Mouse (Mus musculus) kidney, postnatal 10 days (tissue): ENCODE data around the gene Capn12.
"Not testable (repeated sequence)": the region's sequence is repeated elsewhere in the genome, so short reads cannot be mapped to it uniquely, and the experiment has no call there.

Experiments used
- DNase-seq: peaks from one replicate; pipeline ENCODE4 v3.0.0; 2021; ENCODE audit warnings: mixed read lengths

The Capn12 gene

DNA sequence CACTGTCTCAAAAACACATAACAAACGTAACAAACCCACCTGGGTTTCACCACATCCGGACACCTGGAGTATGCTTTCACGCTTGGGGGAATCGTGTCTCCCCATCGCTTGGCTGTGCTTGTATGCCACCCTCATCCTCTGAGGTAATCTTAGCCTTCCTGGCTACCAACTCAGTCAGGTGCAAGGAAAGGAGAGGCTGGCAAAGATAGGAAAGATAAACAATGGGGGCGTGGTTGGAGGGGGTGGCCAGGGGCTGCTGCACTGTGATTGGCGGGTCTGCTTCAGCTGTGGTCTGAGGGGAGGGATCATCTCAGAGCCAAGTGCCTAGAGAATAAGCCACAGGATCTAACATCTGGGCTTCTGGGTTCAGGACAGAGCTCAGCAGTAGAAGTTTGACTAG, 1.6 kb upstream of the Capn12 start:
- DNase-seq = no peak

DNA sequence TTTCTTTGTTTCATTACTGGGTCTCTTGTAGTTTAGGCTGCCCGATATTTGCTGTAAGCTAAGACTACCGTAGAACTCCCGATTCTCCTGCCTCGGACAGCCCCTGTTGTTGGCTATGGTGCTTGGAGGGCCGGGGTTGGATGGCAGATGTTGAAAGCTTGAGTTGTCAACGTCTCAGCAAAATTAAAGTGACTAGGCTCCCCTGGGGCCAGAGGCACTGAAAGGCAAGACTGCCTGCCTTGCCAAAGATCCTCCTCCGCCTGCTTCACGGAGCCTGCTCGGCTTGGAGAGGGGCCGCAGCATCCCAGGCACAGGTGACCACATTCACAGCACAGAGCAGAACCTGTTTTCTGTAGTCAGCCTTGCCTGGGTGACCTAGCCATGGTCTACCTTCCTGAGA, 668 bp upstream of the Capn12 start:
- no peak for DNase-seq

DNA sequence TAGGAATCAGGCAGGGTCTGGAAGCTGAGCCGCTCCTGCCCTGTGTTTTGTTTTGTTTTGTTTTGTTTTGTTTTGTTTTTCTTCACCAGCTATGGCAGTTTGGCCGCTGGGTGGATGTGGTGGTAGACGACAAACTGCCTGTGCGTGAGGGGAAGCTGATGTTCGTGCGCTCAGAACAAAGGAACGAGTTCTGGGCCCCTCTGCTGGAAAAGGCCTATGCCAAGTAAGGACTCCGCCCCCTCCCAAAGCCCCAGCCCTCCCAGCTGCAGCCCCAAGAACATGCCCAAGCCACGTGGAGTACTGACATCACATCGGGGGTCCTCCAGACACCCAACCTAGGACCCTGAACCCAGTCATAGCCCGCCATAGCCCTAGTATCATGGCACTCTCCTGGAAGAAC, 1.8 kb downstream of the Capn12 start:
- DNase-seq = no peak

DNA sequence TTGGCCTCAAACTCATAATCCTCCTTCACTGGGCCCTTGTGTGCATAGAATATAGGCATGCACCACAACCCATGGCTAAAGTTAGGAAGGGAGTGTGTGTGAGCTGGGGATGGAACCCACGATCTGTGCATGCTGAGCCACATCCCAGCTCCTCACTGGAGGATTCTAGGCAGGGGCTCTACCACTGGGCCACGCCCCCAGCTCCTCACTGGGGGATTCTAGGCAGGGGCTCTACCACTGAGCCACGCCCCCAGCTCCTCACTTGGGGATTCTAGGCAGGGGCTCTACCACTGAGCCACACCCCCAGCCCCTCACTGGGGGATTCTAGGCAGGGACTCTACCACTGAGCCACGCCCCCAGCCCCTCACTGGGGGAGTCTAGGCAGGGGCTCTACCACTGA, 2.5 kb downstream of the Capn12 start:
- not testable (repeated sequence) for DNase-seq

DNA sequence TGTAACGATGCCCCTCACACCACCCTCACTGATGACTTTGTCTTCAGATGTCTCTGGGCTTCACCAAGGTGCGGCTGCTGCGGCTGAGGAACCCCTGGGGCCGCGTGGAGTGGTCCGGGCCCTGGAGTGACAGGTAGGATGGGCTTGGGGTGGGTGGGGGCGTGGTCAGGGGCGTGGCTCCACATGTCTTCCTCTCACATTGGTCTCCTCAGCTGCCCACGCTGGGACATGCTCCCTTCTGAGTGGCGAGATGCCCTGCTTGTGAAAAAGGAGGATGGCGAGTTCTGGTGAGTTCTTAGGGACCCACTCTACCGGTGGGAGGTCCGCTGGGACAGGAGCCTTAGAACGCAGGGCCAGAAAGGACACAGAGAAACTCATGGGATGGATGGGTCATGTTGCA, 5.3 kb downstream of the Capn12 start:
- no peak for DNase-seq

DNA sequence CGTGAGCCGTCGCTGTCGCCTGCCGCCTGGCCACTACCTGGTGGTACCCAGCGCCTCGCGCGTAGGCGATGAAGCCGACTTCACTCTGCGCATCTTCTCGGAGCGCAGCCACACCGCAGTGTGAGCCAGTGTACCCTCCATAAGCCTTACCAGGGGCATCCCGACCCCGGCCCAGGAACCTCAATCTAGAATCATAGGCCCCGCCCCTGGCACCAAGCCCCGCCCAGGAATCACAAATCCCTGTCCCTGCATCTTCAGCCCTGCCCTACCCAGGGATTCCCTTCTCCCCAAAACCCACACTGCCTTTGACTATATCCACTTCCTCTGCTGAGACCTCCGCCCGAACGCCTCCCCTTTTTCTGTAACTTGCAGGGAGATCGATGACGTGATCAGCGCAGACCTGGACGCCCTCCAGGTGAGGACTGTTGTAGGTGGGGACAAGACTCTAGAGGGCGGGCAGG, 7.5 kb downstream of the Capn12 start:
- DNase-seq = no peak

DNA sequence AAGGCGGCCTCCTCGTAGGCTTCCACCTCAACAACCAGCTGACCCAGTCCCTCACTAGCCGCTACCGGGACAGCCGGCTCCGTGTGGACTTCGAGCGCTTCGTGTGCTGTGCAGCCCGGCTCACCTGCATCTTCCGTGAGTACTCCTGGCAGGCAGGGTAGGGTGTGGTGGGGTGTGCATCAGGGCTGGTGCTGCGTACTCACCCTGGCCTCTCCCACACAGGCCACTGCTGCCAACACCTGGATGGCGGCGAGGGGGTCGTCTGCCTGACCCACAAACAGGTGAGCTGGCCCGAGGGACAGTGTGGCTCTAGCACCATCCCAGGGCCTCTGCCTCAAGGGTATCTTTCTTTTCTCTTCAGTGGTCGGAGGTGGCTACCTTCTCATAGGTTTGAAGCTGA, 11.4 kb downstream of the Capn12 start:
- no peak for DNase-seq

DNA sequence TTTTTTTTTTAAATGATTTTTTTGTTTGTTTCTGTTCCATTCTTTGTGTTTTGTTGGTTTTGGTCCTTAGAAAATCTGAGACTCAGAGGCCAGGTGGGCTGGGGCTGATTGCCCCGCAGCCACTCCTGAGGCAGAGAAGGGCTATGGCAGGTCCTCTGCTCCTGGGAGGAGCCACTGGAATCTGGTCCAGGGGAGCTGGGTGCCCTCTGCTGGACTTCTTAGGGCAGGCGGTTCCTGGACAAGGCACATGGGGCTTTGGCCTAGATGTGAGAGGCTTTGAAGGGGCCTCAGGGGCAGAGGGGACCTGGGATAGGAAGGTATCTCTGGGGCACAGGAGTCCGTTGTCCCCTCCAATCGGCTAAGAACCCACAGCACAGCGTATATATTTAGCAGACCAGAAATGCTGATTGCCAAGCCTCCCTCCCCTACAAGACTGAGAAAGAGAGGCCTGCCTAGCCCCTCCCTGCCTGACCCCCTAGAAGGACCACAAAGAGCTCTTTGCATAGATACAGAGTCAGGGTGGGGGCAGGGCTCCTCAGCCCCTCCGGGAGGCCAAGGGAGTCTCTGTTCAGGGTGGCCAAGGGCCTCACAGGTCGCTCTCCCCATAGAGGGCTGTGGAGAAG, 12.5 kb downstream of the Capn12 start:
- peak; percentile 76 for DNase-seq

DNA sequence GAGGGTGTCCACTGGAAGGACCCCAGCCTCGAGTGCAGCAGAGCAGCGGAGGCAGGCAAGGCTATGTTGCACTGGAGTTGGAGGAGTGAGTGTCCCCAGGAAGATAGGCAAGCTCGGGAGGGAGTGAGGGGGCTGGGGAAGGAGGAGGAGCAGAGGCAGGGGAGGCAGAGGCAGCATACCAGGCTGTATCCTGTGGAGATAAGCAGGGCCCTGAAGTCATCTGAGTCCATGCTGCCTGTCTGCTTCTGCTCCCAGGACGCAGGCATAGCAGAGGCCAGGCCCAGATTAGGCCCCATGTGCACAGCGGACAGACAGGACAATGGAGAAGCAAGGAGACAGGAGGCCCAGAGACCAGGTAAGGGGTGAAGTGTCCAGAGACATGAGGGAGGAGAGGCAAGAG, 13.7 kb downstream of the Capn12 start:
- no peak for DNase-seq

DNA sequence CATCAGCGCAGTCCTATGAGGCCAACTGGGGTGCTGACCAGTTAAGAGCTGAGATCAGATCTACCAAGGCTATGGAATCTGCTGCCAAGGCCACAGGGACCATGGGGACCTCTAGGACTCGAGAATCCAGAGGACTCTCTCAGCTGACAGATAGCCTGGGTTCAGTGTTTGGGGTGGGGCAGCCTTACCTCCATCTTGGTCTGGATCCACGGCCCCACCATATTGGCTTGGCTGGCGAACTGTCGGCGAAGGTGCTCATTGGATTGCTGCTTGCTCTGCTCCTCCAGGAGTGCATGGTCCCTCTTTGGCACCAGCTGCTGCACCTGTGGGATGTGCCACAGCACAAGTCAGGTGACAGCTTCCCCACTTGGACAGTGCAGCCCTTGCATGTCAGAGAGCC, 16.4 kb downstream of the Capn12 start:
- no peak for DNase-seq

DNA sequence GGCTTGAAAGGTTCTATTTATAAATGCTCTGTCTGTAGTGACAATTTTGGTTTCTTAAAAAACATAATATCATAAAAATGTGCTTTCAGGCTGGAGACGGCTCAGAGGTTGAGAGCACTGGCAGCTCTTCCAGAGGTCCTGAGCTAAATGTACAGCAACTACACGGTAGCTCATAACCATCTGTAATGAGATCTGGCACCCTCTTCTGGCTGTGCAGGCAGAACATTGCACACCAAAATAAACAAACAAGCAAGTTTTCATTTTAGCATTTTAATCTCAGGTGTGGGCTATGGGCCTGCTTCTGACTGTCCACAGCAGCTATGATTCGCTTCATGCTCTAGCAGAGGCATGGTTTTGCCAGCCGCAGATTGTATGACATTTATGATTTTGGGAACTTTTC, 18.8 kb downstream of the Capn12 start:
- DNase-seq = no peak

DNA sequence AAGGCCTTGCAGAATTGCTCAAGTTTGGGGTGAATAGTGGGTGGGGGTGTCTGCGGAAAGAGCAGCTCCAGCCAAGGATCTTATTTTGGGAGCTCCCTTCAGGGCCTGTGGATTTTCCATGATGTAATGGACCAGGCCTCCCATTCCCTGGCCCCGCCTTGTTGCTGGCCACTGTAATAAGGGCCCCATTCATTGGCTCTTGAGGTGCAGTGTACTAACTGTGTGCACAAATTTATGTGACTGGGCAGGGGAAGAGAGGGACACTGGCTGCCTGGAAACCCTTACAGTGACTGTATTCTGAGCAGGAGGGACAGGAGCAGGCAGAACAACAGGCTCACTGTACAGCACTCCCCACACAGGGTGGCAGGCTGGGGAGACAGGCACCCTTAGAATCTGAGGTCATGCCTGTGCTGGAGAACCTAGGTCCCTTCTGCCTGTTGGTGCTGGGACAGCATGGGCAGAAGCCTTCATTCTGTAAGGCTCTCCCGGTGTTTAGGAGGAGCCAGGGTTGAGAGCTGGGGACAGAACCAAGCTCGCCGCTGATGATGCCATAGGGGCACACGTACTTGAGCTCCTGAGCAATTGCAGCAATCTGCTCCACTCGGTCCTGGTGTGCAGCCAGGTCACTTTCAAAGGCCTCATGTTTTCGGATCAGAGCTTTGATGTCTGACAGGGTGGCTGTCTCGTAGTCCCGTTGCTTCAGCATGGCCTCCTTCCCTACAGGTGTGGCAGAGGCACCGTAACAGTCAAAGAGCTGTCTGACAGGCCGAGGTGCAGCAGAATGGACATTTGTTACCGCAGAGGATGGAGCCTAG, 20.3 kb downstream of the Capn12 start:
- no peak for DNase-seq

DNA sequence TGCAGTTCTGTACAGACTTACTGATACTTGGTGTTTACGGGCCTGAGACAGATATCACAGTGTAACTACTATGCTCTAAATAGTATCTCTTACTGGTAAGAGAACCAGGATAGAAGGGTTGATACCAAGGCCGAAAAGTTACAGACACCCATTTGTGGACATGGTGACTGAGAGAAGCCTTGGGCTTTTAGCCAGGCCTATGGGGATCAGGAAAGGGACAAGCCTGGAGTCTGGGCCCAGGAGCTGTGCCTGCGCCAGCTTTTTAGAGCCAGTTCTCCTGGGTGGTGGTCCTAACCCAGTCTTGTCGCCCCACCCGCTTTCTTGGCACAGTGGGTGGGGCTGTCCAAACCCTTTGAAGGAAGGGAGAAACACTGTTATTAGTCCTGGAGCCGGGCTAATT, 21.0 kb downstream of the Capn12 start:
- no peak for DNase-seq

DNA sequence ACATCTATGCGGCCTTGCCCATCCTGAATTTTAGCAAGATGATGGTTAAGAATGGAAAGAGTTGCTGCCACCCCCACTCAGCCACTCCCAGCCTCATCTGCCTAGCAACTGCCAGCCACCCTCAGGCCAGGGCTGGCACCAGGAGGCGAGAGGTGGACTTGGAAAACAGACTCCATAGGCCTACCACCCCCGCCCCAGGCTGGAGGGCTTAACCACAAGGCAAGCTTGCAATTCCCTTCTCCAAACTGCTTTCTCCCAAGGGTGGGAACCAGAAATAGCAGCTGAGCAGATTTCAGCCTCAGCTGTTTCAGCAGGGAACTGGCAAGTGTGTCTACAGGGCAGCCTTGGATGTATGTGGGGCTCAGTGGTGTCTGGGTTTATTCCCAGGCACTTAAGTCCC, 21.6 kb downstream of the Capn12 start:
- no peak for DNase-seq

DNA sequence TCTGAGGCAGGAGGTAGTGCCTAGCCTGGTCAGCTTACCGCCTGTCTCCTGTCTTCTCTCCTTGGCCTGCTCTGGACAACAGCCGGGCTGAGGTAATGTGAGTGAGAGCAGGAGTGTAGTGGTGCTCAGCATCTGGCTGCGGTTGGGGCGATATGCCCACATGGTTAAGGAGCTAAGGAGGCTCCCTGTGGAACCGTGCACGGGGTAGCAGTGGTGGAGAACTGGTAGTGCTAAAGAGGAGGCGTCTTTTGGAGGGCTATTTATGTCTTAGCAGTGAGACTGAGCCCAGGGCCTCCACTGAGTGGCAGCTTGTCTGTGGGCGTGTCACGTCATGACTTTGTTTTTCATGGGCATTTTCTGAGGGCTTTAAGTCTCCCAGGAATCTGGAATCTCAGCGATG, 22.6 kb downstream of the Capn12 start:
- DNase-seq = no peak

DNA sequence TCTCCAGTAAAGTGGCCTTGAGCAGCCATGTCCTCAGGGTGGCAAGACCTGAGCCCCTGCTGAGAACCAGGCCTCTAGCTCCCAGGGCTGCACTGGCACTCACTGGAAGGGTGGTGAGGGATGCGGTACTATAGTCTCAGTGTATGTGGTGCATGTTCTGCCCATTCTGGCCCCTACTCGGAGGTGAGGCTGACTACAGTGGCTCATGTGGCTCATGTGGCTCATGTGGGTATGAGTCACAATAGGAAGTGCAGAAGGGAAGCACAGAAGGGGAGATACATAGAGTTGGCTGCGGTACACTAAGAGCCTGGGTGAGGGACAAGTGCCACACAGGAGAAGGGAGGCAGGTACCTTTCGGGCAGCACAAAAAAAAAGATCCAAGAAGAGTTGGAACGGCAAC, 26.0 kb downstream of the Capn12 start:
- no peak for DNase-seq

DNA sequence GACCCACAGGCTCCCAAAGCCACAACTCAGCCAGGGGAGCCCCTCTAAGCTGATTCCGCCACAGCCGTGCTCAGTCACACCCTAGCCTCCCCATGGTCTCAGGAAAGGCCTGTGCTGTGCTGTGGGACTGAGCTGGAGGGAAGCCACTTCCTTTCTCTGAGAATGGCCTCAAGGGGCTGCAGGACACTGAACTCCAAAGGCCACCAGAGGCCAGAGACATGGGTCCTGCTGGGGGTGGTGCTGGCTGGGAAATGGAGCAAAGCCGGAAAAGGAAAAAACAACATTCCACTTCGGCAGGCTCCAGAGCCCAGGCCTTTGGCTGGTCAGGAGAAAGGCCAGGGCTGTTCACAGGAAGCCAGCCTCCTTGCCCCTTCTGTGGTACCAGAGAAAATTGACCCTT, 30.4 kb downstream of the Capn12 start:
- peak; percentile 84 for DNase-seq

DNA sequence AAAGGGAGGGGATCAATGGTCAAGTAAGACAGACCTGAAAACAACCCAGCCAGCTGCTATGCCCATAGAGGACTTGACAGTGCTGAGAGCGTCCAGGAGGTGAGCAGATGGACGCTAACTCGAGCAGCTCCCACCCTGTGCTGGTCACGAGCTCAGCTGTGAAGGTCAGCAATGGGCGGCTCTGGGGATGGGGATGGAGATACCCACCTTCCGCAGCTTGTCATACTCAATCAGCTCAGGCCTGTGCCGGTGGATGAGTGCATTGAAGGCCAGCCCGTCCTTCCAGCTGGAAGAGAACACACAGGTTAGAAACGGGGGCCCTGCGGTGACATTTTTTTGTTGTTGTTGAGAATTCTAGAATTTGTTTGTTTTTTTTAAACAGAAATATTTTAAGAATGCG, 31.9 kb downstream of the Capn12 start:
- DNase-seq = no peak

DNA sequence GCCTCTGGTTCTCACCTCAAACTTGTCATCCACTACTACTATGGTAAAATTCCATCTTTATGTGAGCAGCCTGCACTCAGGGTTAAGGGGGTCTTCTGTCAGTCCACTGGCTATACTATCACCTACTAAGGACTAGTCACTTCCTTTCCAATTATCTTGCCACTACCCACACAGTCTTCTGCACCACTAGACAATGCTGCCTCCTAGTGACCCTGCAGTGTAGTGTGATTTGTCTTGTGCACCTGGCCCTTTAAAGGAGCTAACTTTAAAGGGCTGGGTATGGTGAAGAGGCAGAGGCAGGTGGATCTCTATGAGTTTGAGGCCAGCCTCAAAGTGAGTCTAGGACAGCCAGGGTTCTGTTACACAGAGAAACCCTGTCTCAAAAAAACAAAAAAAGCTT, 35.3 kb downstream of the Capn12 start:
- DNase-seq = no peak

DNA sequence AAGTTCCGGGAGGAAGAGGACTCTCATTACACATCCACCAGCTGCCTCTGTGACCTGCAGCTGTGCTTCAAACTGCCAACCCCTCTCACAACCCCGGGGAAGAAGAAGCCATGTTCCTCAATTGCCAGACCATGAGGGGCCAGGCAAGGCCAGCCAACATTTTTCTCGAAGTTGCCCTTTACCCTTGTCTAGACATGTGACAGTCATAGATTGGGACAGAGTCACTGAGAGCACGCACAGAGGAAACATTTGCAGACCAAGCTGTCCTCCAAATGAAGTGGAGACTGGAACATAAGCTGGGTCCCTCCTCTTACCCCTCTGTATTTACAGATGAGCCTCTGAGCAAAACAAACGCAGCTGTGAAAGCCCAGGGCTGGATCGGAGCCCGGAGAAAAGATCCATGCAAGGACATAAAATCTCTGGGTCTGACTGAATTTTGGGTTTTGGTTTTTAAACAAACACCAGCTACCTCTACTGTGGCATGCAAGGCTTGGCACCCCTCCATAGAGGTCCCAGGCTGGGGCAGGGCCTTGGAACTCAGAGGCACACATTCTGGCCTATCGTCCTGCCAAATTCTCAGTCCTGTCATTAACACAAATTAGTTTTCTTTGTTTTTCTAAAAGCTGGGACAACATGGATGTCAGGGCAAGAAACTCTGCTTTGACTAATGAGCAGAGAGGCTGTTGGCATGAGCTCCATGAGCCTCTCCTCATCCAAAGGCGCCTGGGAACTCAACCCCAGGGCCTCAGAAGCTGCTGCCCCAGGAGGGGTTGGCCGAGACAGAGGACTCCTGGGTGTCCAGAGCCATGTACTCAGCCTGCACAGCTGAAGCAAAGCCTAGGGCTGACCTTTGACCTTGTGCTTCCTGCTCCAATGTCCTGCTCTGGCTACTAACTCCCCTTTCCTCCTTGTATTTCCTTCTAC, 36.5 kb downstream of the Capn12 start:
- peak; percentile 85 for DNase-seq

DNA sequence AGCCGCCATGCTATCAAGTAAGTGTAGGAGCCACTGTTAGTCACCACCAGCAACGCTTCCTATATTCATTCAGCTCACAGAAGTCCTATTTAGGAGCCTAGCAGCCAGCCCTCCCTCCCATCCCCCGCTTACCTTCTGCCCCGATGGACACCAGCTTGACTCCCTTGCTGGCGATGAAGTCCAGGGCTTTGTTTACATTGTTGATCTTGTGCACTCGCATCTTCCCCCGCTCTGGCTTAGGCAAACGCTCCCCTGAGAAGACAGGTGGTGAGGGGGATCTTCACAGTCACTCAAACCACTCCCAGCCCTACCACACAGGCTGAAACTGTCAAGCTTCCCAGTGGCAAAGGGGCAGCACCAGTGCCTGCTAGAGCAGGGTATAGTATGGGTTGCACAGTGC, 37.3 kb downstream of the Capn12 start:
- no peak for DNase-seq

DNA sequence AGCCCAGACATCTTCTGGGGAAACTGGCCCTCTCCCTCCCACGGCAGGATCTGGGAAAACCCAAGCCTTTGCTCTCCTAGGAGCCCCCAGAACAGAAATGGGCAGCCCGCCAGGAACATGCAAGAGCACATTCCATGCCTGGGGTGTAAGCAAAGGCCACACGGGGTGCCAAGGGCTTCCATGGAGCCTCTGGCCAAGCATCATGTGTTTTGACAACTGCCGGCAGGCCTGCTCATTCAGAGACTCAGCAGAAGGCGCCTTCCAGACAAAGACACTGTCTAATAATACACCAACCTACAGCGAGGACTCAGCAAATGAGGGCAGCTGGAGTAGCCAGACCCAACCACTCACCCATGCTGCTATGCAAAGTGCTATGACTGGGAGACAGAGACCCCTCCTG, 38.6 kb downstream of the Capn12 start:
- peak; percentile 90 for DNase-seq

DNA sequence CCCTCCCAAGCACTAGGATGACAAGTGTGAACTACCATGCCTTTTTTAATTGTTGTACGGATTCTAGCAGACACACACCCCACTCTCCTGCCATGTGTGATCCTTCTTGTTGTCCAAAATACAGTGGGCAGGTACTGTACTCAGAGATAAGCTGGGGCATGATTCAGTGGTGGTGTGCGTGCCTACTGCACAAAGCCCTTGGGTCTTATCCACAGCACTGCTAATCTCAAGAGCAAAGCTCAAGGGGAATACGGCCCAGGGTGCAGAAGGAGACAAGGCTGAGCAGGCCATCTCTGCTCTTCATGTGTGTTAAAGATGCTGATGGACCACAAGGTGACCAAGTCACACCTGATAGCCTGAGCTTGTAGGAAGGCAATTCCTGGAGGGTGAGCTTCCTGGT, 40.0 kb downstream of the Capn12 start:
- no peak for DNase-seq
